Mouse (Mus musculus) stomach, postnatal 0 days (tissue): ENCODE results near the gene Galntl6. TPM values are rescaled to one million over a fixed set of nuclear protein-coding genes. Genes with fewer than 3 reads are reported as not detected.

Experiments
- ATAC-seq: fragments of 200-750 bp; cut with Nextera tagmentation; 2 replicates; pipeline ENCODE4 v1.8.0; 2017; ENCODE audit not compliant: low FRiP score, low TSS enrichment
- DNase-seq: peaks from one replicate; pipeline ENCODE4 v3.0.0-alpha.2; 2016; ENCODE audit warnings: low spot score
- H3K27ac ChIP-seq: fragments of 300-500 bp; sonication (generic); replicated peaks from 2 replicates; pipeline ENCODE4 v1.5.1; 2014; ENCODE audit warnings: mild to moderate bottlenecking, control low read depth
- H3K27me3 ChIP-seq: fragments of 300-500 bp; sonication (generic); 2 replicates; pipeline ENCODE4 v1.6.1; 2014; ENCODE audit warnings: low read length; ENCODE audit not compliant: control insufficient read depth, insufficient read depth
- H3K36me3 ChIP-seq: fragments of 300-500 bp; sonication (generic); 2 replicates; pipeline ENCODE4 v1.6.1; 2014; ENCODE audit warnings: low read length, mixed read lengths; ENCODE audit not compliant: control insufficient read depth, insufficient read depth
- H3K4me1 ChIP-seq: fragments of 300-500 bp; sonication (generic); replicated peaks from 2 replicates; pipeline ENCODE4 v1.6.1; 2014; ENCODE audit warnings: antibody characterized with exemption; ENCODE audit not compliant: control insufficient read depth, insufficient read depth
- H3K4me2 ChIP-seq: fragments of 300-500 bp; sonication (generic); replicated peaks from 2 replicates; pipeline ENCODE4 v1.6.1; 2014; ENCODE audit warnings: low read depth, mild to moderate bottlenecking, control low read depth, moderate library complexity
- H3K4me3 ChIP-seq: fragments of 300-500 bp; sonication (generic); 2 replicates; pipeline ENCODE4 v1.5.1; 2014; ENCODE audit warnings: low read depth, low read length, control low read depth
- H3K9ac ChIP-seq: fragments of 300-500 bp; sonication (generic); 2 replicates; pipeline ENCODE4 v1.6.1; 2014; ENCODE audit warnings: mild to moderate bottlenecking, low read length, control low read depth, mixed read lengths
- H3K9me3 ChIP-seq: fragments of 300-500 bp; sonication (generic); 2 replicates; pipeline ENCODE4 v1.6.1; 2016; ENCODE audit warnings: low read length; ENCODE audit not compliant: control insufficient read depth
- CTCF ChIP-seq: IDR thresholded peaks from 2 replicates; pipeline ENCODE4 v1.5.1; 2016; ENCODE audit warnings: antibody characterized with exemption, low read depth, mild to moderate bottlenecking, moderate library complexity
- EP300 ChIP-seq: optimal IDR thresholded peaks from 2 replicates; pipeline ENCODE3; 2016; ENCODE audit warnings: antibody characterized with exemption
- WGBS: fragments of 180-500 bp; shearing (Covaris S2); extraction: QIAGEN DNeasy Blood & Tissue Kit; methylation state at CpG from one replicate; pipeline ENCODE4 v1.1.7; 2014; 5-methylcytosine and 5-hydroxymethylcytosine counted together
- polyA plus RNA-seq: library from polyadenylated mRNA; unstranded; fragments of >200 nt; fragmentation: Nextera tagmentation; extraction: Ambion mirVana; gene quantifications from 2 replicates; pipeline ENCODE4 v1.2.1, GENCODE M21; 2015

Galntl6 gene
- polyA plus RNA-seq, 1 experiment from 2014 or later: 3.8 TPM

GRCm38 (mm10) chr8:57779551-57779950, 1132.9 kb downstream of the Galntl6 start:
- ATAC-seq: no peak
- no peaks in the 10 kb centered on the region for H3K36me3 ChIP-seq
- TF ChIP-seq CTCF: no peak
- no peak for TF ChIP-seq EP300

GRCm38 (mm10) chr8:57777988-57778721, 1134.3 kb downstream of the Galntl6 start:
- Histone ChIP-seq H3K4me1 (no peaks in the 10 kb centered on the region), H3K27ac (peak overlapping the region; percentile 79), H3K9me3 (no peaks in the 10 kb centered on the region), H3K36me3 (no peaks in the 10 kb centered on the region), H3K4me3 (no peak overlapping the region; the same call in 1 of the 2 replicates), H3K9ac (no peak overlapping the region; the same call in 1 of the 2 replicates), H3K4me2 (peak overlapping the region; percentile 33), H3K27me3 (no peaks in the 10 kb centered on the region)
- DNase-seq (no peak), ATAC-seq (peak; percentile 85)
- no peak for TF ChIP-seq EP300
- TF ChIP-seq CTCF: no peak
- 44% methylated on average over 7 of the region's 7 CpGs for WGBS

More at GRCm38 (mm10) chr8:57779551-57779950, 1132.9 kb downstream of the Galntl6 start:
- H3K27me3 ChIP-seq: no peaks in the 10 kb centered on the region
- no peak for DNase-seq
- no peak overlapping the region for H3K27ac ChIP-seq
- H3K9me3 ChIP-seq: no peaks in the 10 kb centered on the region
- no peak overlapping the region for H3K9ac ChIP-seq
- no peaks in the 10 kb centered on the region for H3K4me1 ChIP-seq
- no peak overlapping the region for H3K4me2 ChIP-seq
- WGBS: 66% methylated on average over 7 of the region's 7 CpGs
- H3K4me3 ChIP-seq: no peak overlapping the region

- H3K4me3 ChIP-seq: no peak overlapping the region
- no peaks in the 10 kb centered on the region for H3K9me3 ChIP-seq
- H3K27me3 ChIP-seq: no peaks in the 10 kb centered on the region
- H3K4me1 ChIP-seq: no peaks in the 10 kb centered on the region
- DNase-seq: peak; percentile 57
- 24% methylated on average over 7 of the region's 7 CpGs for WGBS
- TF ChIP-seq EP300 (no peak), CTCF (no peak)
- H3K9ac ChIP-seq: no peak overlapping the region
- H3K36me3 ChIP-seq: no peaks in the 10 kb centered on the region
- H3K27ac ChIP-seq: peak overlapping the region; percentile 61
- peak; percentile 88 for ATAC-seq
- H3K4me2 ChIP-seq: no peak overlapping the region
These were observed 1135.7 kb downstream of the Galntl6 start for GRCm38 (mm10) chr8:57776723-57777122.

GRCm38 (mm10) chr8:57772732-57773265, 1139.6 kb downstream of the Galntl6 start:
- H3K4me2 ChIP-seq: no peak overlapping the region
- 37% methylated on average over 12 of the region's 12 CpGs for WGBS
- H3K27me3 ChIP-seq: no peaks in the 10 kb centered on the region
- H3K4me1 ChIP-seq: no peaks in the 10 kb centered on the region
- TF ChIP-seq EP300: no peak
- no peak for TF ChIP-seq CTCF
- H3K36me3 ChIP-seq: no peaks in the 10 kb centered on the region
- ATAC-seq: no peak
- no peak for DNase-seq
- H3K4me3 ChIP-seq: no peak overlapping the region
- no peaks in the 10 kb centered on the region for H3K9me3 ChIP-seq
- no peak overlapping the region for H3K27ac ChIP-seq
- no peak overlapping the region for H3K9ac ChIP-seq

- Histone ChIP-seq H3K9ac (no peak overlapping the region), H3K4me3 (no peak overlapping the region), H3K36me3 (no peaks in the 10 kb centered on the region), H3K27ac (no peak overlapping the region), H3K4me2 (no peak overlapping the region), H3K9me3 (no peaks in the 10 kb centered on the region), H3K27me3 (no peaks in the 10 kb centered on the region), H3K4me1 (no peaks in the 10 kb centered on the region)
- ATAC-seq: 0 out of 2 replicates have a peak, but pooled peaks have one; percentile 33
- DNase-seq: no peak
- TF ChIP-seq EP300: no peak
- TF ChIP-seq CTCF: no peak
- WGBS: 48% methylated on average over 2 of the region's 2 CpGs
These were observed 1144.9 kb downstream of the Galntl6 start for GRCm38 (mm10) chr8:57767541-57767940.
